Mouse (Mus musculus): ENCODE measurements at regions not wholly inside any gene's neighbourhood (a gene's known extent, or its start where the extent isn't known, plus 50 kb on each side); places are given as distances from the start of the nearest gene placed in this dataset.

- TF ChIP-seq CTCF (IDR thresholded peaks at IDR 0.05; ENCODE audit: low read depth), result no peak
- no peak for TF ChIP-seq EP300 (IDR thresholded peaks at IDR 0.05; ENCODE audit: low read depth)
Observed at GRCm38 (mm10) chr17:10024323-10024722, 295.3 kb downstream of the Qk start.
